9 mouse cellular contexts compared by ENCODE assay signal in genomic region chr12:91798720-91799378, GRCm38 (mm10). TPM values are rescaled to one million over a fixed set of nuclear protein-coding genes. Genes with fewer than 3 reads are reported as not detected.
A peak's percentile ranks its signal among the peaks of the same experiment; 100 is the strongest.
DNase-seq lines count a peak whose midpoint lies in the region; ATAC-seq and TF ChIP-seq lines count a peak whose summit lies in the region.
"Had no signal": no experiment of that assay in that cellular context is flagged by ENCODE, and none has a peak within 500 bp of the region (broad histone marks: within the 10 kb centered on the region; RNA-seq: fewer than 3 reads in every experiment).

No protein-coding gene starts in this region.

- no peak overlapping the region for H3K27ac ChIP-seq in lung, postnatal 0 days (ENCODE audit: low read length)
- no peak overlapping the region for H3K27ac ChIP-seq in intestine, postnatal 0 days (ENCODE audit: low read depth, low read length)

- DNase-seq in lung, postnatal 0 days (ENCODE audit: low spot score) = peak; percentile 9
- no peak for DNase-seq in lung, adult 18-20 months
- peak; percentile 28 for DNase-seq in c-Kit-positive CD71-positive TER-119-negative erythroid progenitor cells, embryonic 14.5 days (ENCODE audit: low read depth)
- peak; percentile 45 for DNase-seq in retina, postnatal 1 day
- no peak for DNase-seq in right cerebral cortex, adult 2 months (ENCODE audit: low spot score in 2 of 2)
- DNase-seq in frontal cortex, postnatal 10 days (ENCODE audit: low spot score in 2 of 2) = no peak
- DNase-seq: kidney, adult 11 months had no signal

- no peak for TF ChIP-seq EP300 in lung, postnatal 0 days (IDR thresholded peaks at IDR 0.05)

- H3K4me2 ChIP-seq in lung, postnatal 0 days (replicated peaks; ENCODE audit: low read depth, low read length) = no peak overlapping the region
- H3K4me2 ChIP-seq in intestine, postnatal 0 days (replicated peaks; ENCODE audit: low read depth) = no peak overlapping the region

- H3K36me3 ChIP-seq in lung, postnatal 0 days (ENCODE audit: insufficient read depth, low read length) = no peaks in the 10 kb centered on the region
- H3K36me3 ChIP-seq in intestine, postnatal 0 days (ENCODE audit: control insufficient read depth, insufficient read depth) = no peaks in the 10 kb centered on the region

- H3K9ac ChIP-seq in lung, postnatal 0 days (replicated peaks; ENCODE audit: low read depth) = no peak overlapping the region
- H3K9ac ChIP-seq in intestine, postnatal 0 days (ENCODE audit: low read depth, low read length) = no peak overlapping the region

- no peaks in the 10 kb centered on the region for H3K27me3 ChIP-seq in lung, postnatal 0 days (replicated peaks; ENCODE audit: insufficient read depth, low read length)
- no peaks in the 10 kb centered on the region for H3K27me3 ChIP-seq in intestine, postnatal 0 days (replicated peaks; ENCODE audit: control insufficient read depth, insufficient read depth, low read length)

- no peak overlapping the region for H3K4me3 ChIP-seq in lung, postnatal 0 days (ENCODE audit: low read depth, low read length)
- H3K4me3 ChIP-seq in intestine, postnatal 0 days (ENCODE audit: low read depth, low read length) = no peak overlapping the region
- H3K4me3 ChIP-seq: erythroblast, embryonic 14.5 days had no signal

- no peak for ATAC-seq in lung, postnatal 0 days
- peak; percentile 67; the same call in 1 of the 2 replicates for ATAC-seq in intestine, postnatal 0 days

- WGBS in lung, postnatal 0 days = 73% methylated on average over 6 of the region's 6 CpGs
- 77% methylated on average over 6 of the region's 6 CpGs for WGBS in intestine, postnatal 0 days

- H3K4me1 ChIP-seq in lung, postnatal 0 days (ENCODE audit: insufficient read depth, low read depth, low read length) = no peaks in the 10 kb centered on the region
- no peaks in the 10 kb centered on the region for H3K4me1 ChIP-seq in intestine, postnatal 0 days (replicated peaks; ENCODE audit: control insufficient read depth, insufficient read depth, low read length)

- H3K9me3 ChIP-seq in lung, postnatal 0 days (ENCODE audit: low read length) = no peaks in the 10 kb centered on the region
- H3K9me3 ChIP-seq in intestine, postnatal 0 days (ENCODE audit: control insufficient read depth) = no peaks in the 10 kb centered on the region

- no peak for TF ChIP-seq CTCF in lung, postnatal 0 days (IDR thresholded peaks at IDR 0.05)
- TF ChIP-seq CTCF in intestine, postnatal 0 days (IDR thresholded peaks at IDR 0.05; ENCODE audit: low read depth) = no peak

RNA-seq across cellular contexts. Expression of gene Ston2, which starts 10.7 kb away (rescaled TPM):
- polyA plus RNA-seq in lung, postnatal 0 days (2015; fragmentation: Nextera tagmentation; extraction: Ambion mirVana) = 6.2 and 6.8 TPM in 2 replicates
- 2.7 and 3.5 TPM in 2 replicates for polyA plus RNA-seq in intestine, postnatal 0 days (2015; fragmentation: Nextera tagmentation; extraction: Ambion mirVana)

RNA-seq across cellular contexts. Expression of gene Sel1l, which starts 50.1 kb away (rescaled TPM):
- polyA plus RNA-seq in lung, postnatal 0 days (2015; fragmentation: Nextera tagmentation; extraction: Ambion mirVana) = 102 and 109 TPM in 2 replicates
- 88.2 and 108 TPM in 2 replicates for polyA plus RNA-seq in intestine, postnatal 0 days (2015; fragmentation: Nextera tagmentation; extraction: Ambion mirVana)

Comparison
In these comparisons a context has a peak if more than half of its experiments do, and no peak if none do; other contexts are left out.
1. DNase-seq: peak in lung, postnatal 0 days (single experiment), c-Kit-positive CD71-positive TER-119-negative erythroid progenitor cells, embryonic 14.5 days (single experiment) and retina, postnatal 1 day (single experiment); none in lung, adult 18-20 months (0 of 2), right cerebral cortex, adult 2 months (0 of 2) and frontal cortex, postnatal 10 days (0 of 2).